11 mouse cellular contexts compared by ENCODE assay signal in genomic region chr13:107540784-107541634, GRCm38 (mm10).
DNase-seq lines count a peak whose midpoint lies in the region; ATAC-seq and TF ChIP-seq lines count a peak whose summit lies in the region.
"Had no signal": no experiment of that assay in that cellular context is flagged by ENCODE, and none has a peak within 500 bp of the region (broad histone marks: within the 10 kb centered on the region; RNA-seq: fewer than 3 reads in every experiment).

No protein-coding gene starts in this region.

- peaks cover 43% of the 10 kb centered on the region for H3K4me1 ChIP-seq in forebrain, embryonic 15.5 days
- no peaks in the 10 kb centered on the region for H3K4me1 ChIP-seq in thymus, adult 2 months (replicated peaks; ENCODE audit: control insufficient read depth, insufficient read depth, low read length)
- no peaks in the 10 kb centered on the region for H3K4me1 ChIP-seq in liver, embryonic 12.5 days

- TF ChIP-seq POLR2A in thymus, adult 2 months (IDR thresholded peaks at IDR 0.05; ENCODE audit: control insufficient read depth, extremely low read depth, insufficient read depth, low read length, poor library complexity), result no peak

- TF ChIP-seq CTCF in thymus, adult 2 months (IDR thresholded peaks at IDR 0.05; ENCODE audit: borderline replicate concordance, control insufficient read depth, extremely low read depth, insufficient read depth, low read length, poor library complexity), result no peak

- peak; percentile 90 for ATAC-seq in forebrain, embryonic 15.5 days (replicated peaks)
- ATAC-seq in liver, embryonic 12.5 days, result no peak

- no peaks in the 10 kb centered on the region for H3K36me3 ChIP-seq in forebrain, embryonic 15.5 days
- no peaks in the 10 kb centered on the region for H3K36me3 ChIP-seq in thymus, adult 2 months (ENCODE audit: control insufficient read depth, insufficient read depth, low read length)
- H3K36me3 ChIP-seq in liver, embryonic 12.5 days, result no peaks in the 10 kb centered on the region
- H3K36me3 ChIP-seq: G1E had no signal

- 13% methylated on average over 16 of the region's 16 CpGs for WGBS in forebrain, embryonic 15.5 days
- WGBS in thymus, adult 2 months, result 97% methylated on average over 16 of the region's 16 CpGs
- WGBS in liver, embryonic 12.5 days (ENCODE audit: insufficient replicate concordance), result 74% methylated on average over 16 of the region's 16 CpGs

- H3K9ac ChIP-seq in forebrain, embryonic 15.5 days (replicated peaks), result peak overlapping the region; percentile 30; the same call in 1 of the 2 replicates
- H3K9ac ChIP-seq in liver, embryonic 12.5 days, result no peak overlapping the region
- H3K9ac ChIP-seq: liver, embryonic 14.5 days had no signal

- H3K27ac ChIP-seq in forebrain, embryonic 15.5 days (replicated peaks), result peak overlapping the region; percentile 94
- H3K27ac ChIP-seq in thymus, adult 2 months (ENCODE audit: control insufficient read depth, insufficient read depth, low read length), result no peak overlapping the region
- no peak overlapping the region for H3K27ac ChIP-seq in liver, embryonic 12.5 days
- H3K27ac ChIP-seq: kidney, postnatal 0 days; liver, embryonic 14.5 days had no signal

- peak; percentile 23 for DNase-seq in right cerebral cortex, postnatal 4 days
- DNase-seq in right cerebral cortex, postnatal 25 days, result no peak
- peak; percentile 7 to 18 for DNase-seq in layer of hippocampus, postnatal 25 days (ENCODE audit: extremely low spot score in 1 of 2, low spot score in 1 of 2)
- DNase-seq in telencephalon, adult 2 months (ENCODE audit: low read depth, low spot score), result peak; percentile 23
- no peak for DNase-seq in thymus, adult 2 months
- DNase-seq in thymus, postnatal 36 days, result no peak

- no peaks in the 10 kb centered on the region for H3K27me3 ChIP-seq in forebrain, embryonic 15.5 days
- H3K27me3 ChIP-seq in thymus, adult 2 months (ENCODE audit: control insufficient read depth, insufficient read depth, low read length), result no peaks in the 10 kb centered on the region
- 0 out of 2 replicates have a peak, but pooled peaks cover under 1% of the 10 kb centered on the region for H3K27me3 ChIP-seq in liver, embryonic 12.5 days (replicated peaks)

- H3K4me3 ChIP-seq in forebrain, embryonic 15.5 days, result no peak overlapping the region
- H3K4me3 ChIP-seq in thymus, adult 2 months (ENCODE audit: control insufficient read depth, insufficient read depth, low read length), result no peak overlapping the region
- no peak overlapping the region for H3K4me3 ChIP-seq in liver, embryonic 12.5 days

- H3K4me2 ChIP-seq in forebrain, embryonic 15.5 days (replicated peaks), result peak overlapping the region; percentile 18
- no peak overlapping the region for H3K4me2 ChIP-seq in liver, embryonic 12.5 days

- no peaks in the 10 kb centered on the region for H3K9me3 ChIP-seq in forebrain, embryonic 15.5 days
- H3K9me3 ChIP-seq in liver, embryonic 12.5 days (replicated peaks), result no peaks in the 10 kb centered on the region

Comparison
In these comparisons a context has a peak if more than half of its experiments do, and no peak if none do; other contexts are left out.
1. DNase-seq: peak in right cerebral cortex, postnatal 4 days (single experiment), layer of hippocampus, postnatal 25 days (2 of 2) and telencephalon, adult 2 months (single experiment); none in right cerebral cortex, postnatal 25 days (single experiment), thymus, adult 2 months (single experiment) and thymus, postnatal 36 days (0 of 2).